Mouse (Mus musculus) MEL (cell line): Measurements from ENCODE around the gene Sox12. TPM values are rescaled to one million over a fixed set of nuclear protein-coding genes. Genes with fewer than 3 reads are reported as not detected.
A peak's percentile ranks its signal among the peaks of the same experiment; 100 is the strongest.

Source experiments
- DNase-seq: peaks from one replicate; pipeline ENCODE4 v3.0.0; 2011; ENCODE audit warnings: low read depth, low spot score
- H3K27ac ChIP-seq: 2 replicates; pipeline ENCODE4 v1.5.1; 2012; ENCODE audit warnings: low read depth, mild to moderate bottlenecking, control low read depth, low read length, moderate library complexity; ENCODE audit not compliant: control insufficient read depth
- H3K27me3 ChIP-seq, 2 experiments: fragments of 150-350 bp in 1 of 2; sonication (generic) in 1 of 2; 2 replicates each; pipeline ENCODE4 v1.6.1; 2012; ENCODE audit warnings: low read length in 2 of 2, mild to moderate bottlenecking in 2 of 2, improper control_type of control experiment in 1 of 2, moderate library complexity in 1 of 2; ENCODE audit not compliant: insufficient read depth in 2 of 2, control insufficient read depth in 1 of 2
- H3K36me3 ChIP-seq, 2 experiments: 2 replicates each; pipeline ENCODE4 v1.6.1; 2012 to 2014; ENCODE audit warnings: low read length in 2 of 2, improper control_type of control experiment in 1 of 2, inconsistent platforms in 1 of 2, mild to moderate bottlenecking in 1 of 2; ENCODE audit not compliant: insufficient read depth in 2 of 2, control insufficient read depth in 1 of 2
- H3K4me1 ChIP-seq, 2 experiments: fragments of 150-350 bp in 1 of 2; sonication (generic) in 1 of 2; 2 replicates each; pipeline ENCODE4 v1.6.1; 2012; ENCODE audit warnings: low read length in 2 of 2, improper control_type of control experiment in 1 of 2, mild to moderate bottlenecking in 1 of 2; ENCODE audit not compliant: insufficient read depth in 2 of 2, control insufficient read depth in 1 of 2
- H3K4me3 ChIP-seq, 2 experiments: fragments of 150-350 bp in 1 of 2; sonication (generic) in 1 of 2; 2 replicates each; pipeline ENCODE4 v1.5.1; 2012; ENCODE audit warnings: low read depth in 2 of 2, low read length in 2 of 2, mild to moderate bottlenecking in 2 of 2, moderate library complexity in 2 of 2, control low read depth in 1 of 2, improper control_type of control experiment in 1 of 2; ENCODE audit not compliant: control insufficient read depth in 1 of 2, insufficient read depth in 1 of 2
- H3K79me2 ChIP-seq: 2 replicates; pipeline ENCODE4 v1.6.1; 2012; ENCODE audit warnings: mild to moderate bottlenecking, low read length, moderate library complexity; ENCODE audit not compliant: control insufficient read depth, poor library complexity, insufficient read depth
- H3K9ac ChIP-seq: 2 replicates; pipeline ENCODE4 v1.6.1; 2012; ENCODE audit warnings: low read depth, mild to moderate bottlenecking, control low read depth, low read length, moderate library complexity; ENCODE audit not compliant: control insufficient read depth, poor library complexity, severe bottlenecking
- H3K9me3 ChIP-seq: fragments of 150-350 bp; sonication (generic); replicated peaks from 2 replicates; pipeline ENCODE4 v1.6.1; 2012; ENCODE audit warnings: mild to moderate bottlenecking, low read length, improper control_type of control experiment, moderate library complexity; ENCODE audit not compliant: insufficient read depth
- CHD2 ChIP-seq: IDR thresholded peaks from 2 replicates; pipeline ENCODE4 v1.6.1; 2011; ENCODE audit warnings: low read length, improper control_type of control experiment
- CTCF ChIP-seq, 3 experiments: IDR thresholded peaks in 2 of 3; conservative IDR thresholded peaks in 1 of 3; 2 replicates each; pipeline ENCODE4 v1.5.1; 2011 to 2012; ENCODE audit warnings: low read length in 3 of 3, low read depth in 2 of 3, mild to moderate bottlenecking in 2 of 3, improper control_type of control experiment in 1 of 3, inconsistent platforms in 1 of 3, mixed read lengths in 1 of 3, moderate library complexity in 1 of 3; ENCODE audit not compliant: control insufficient read depth in 1 of 3, insufficient read depth in 1 of 3, poor library complexity in 1 of 3, severe bottlenecking in 1 of 3
- EP300 ChIP-seq, 2 experiments: IDR thresholded peaks; 2 replicates each; pipeline ENCODE4 v1.6.1; 2011; ENCODE audit warnings: improper control_type of control experiment in 2 of 2, low read length in 2 of 2, low read depth in 1 of 2, mild to moderate bottlenecking in 1 of 2
- GABPA ChIP-seq: IDR thresholded peaks from 2 replicates; pipeline ENCODE4 v1.6.1; 2012; ENCODE audit warnings: low read depth, mild to moderate bottlenecking, inconsistent platforms, low read length, improper control_type of control experiment, moderate library complexity
- HCFC1 ChIP-seq: IDR thresholded peaks from 2 replicates; pipeline ENCODE4 v1.6.1; 2012; ENCODE audit warnings: low read depth, mild to moderate bottlenecking, inconsistent platforms, low read length, improper control_type of control experiment, moderate library complexity
- MAZ ChIP-seq: IDR thresholded peaks from 2 replicates; pipeline ENCODE4 v1.6.1; 2012; ENCODE audit warnings: low read depth, mild to moderate bottlenecking, inconsistent platforms, low read length, improper control_type of control experiment
- MEF2A ChIP-seq: IDR thresholded peaks from 2 replicates; pipeline ENCODE4 v1.6.1; 2014; ENCODE audit warnings: low read depth, mild to moderate bottlenecking, inconsistent platforms, low read length, improper control_type of control experiment; ENCODE audit not compliant: poor library complexity, insufficient replicate concordance, severe bottlenecking; ENCODE audit errors: extremely low read depth
- MYB ChIP-seq: IDR thresholded peaks from 2 replicates; pipeline ENCODE4 v1.6.1; 2011; ENCODE audit warnings: mild to moderate bottlenecking, low read depth, low read length, improper control_type of control experiment
- MYC ChIP-seq: IDR thresholded peaks from 2 replicates; pipeline ENCODE4 v1.6.1; 2011; ENCODE audit warnings: low read depth, mild to moderate bottlenecking, low read length, improper control_type of control experiment, moderate library complexity
- NRF1 ChIP-seq: IDR thresholded peaks from 2 replicates; pipeline ENCODE4 v1.6.1; 2014; ENCODE audit warnings: low read depth, mild to moderate bottlenecking, inconsistent platforms, low read length, improper control_type of control experiment, moderate library complexity; ENCODE audit not compliant: poor library complexity, insufficient read depth, severe bottlenecking
- POLR2A ChIP-seq, 2 experiments: IDR thresholded peaks; 2 replicates each; pipeline ENCODE4 v1.6.1; 2011 to 2012; ENCODE audit warnings: low read length in 2 of 2, mild to moderate bottlenecking in 2 of 2, control low read depth in 1 of 2, improper control_type of control experiment in 1 of 2, low read depth in 1 of 2, moderate library complexity in 1 of 2; ENCODE audit not compliant: control insufficient read depth in 1 of 2, insufficient read depth in 1 of 2, poor library complexity in 1 of 2
- RAD21 ChIP-seq: IDR thresholded peaks from 2 replicates; pipeline ENCODE4 v1.6.1; 2011; ENCODE audit warnings: mild to moderate bottlenecking, low read depth, low read length, improper control_type of control experiment
- RCOR1 ChIP-seq: IDR thresholded peaks from 2 replicates; pipeline ENCODE4 v1.6.1; 2012; ENCODE audit warnings: low read depth, mild to moderate bottlenecking, inconsistent platforms, low read length, improper control_type of control experiment
- SIN3A ChIP-seq: IDR thresholded peaks from 2 replicates; pipeline ENCODE4 v1.6.1; 2012; ENCODE audit warnings: low read length, improper control_type of control experiment, inconsistent platforms
- SMC3 ChIP-seq: IDR thresholded peaks from 2 replicates; pipeline ENCODE4 v1.6.1; 2011; ENCODE audit warnings: low read depth, low read length, improper control_type of control experiment
- TBP ChIP-seq: IDR thresholded peaks from 2 replicates; pipeline ENCODE4 v1.8.0; 2011; ENCODE audit warnings: low read depth, low read length, improper control_type of control experiment
- TCF12 ChIP-seq: IDR thresholded peaks from 2 replicates; pipeline ENCODE4 v1.6.1; 2014; ENCODE audit warnings: low read depth, mild to moderate bottlenecking, inconsistent platforms, low read length, improper control_type of control experiment, moderate library complexity
- USF2 ChIP-seq, 2 experiments: IDR thresholded peaks; 2 replicates each; pipeline ENCODE4 v1.6.1; 2011 to 2012; ENCODE audit warnings: improper control_type of control experiment in 2 of 2, low read length in 2 of 2, borderline replicate concordance in 1 of 2, inconsistent platforms in 1 of 2, low read depth in 1 of 2, mild to moderate bottlenecking in 1 of 2; ENCODE audit not compliant: insufficient read depth in 1 of 2
- ZKSCAN1 ChIP-seq: IDR thresholded peaks from 2 replicates; pipeline ENCODE4 v1.6.1; 2012; ENCODE audit warnings: low read depth, mild to moderate bottlenecking, inconsistent platforms, low read length, improper control_type of control experiment, moderate library complexity
- ZMIZ1 ChIP-seq: IDR thresholded peaks from 2 replicates; pipeline ENCODE4 v1.6.1; 2012; ENCODE audit warnings: low read depth, mild to moderate bottlenecking, inconsistent platforms, low read length, improper control_type of control experiment, moderate library complexity
- ZNF384 ChIP-seq: IDR thresholded peaks from 2 replicates; pipeline ENCODE4 v1.6.1; 2012; ENCODE audit warnings: low read depth, mild to moderate bottlenecking, inconsistent platforms, low read length, improper control_type of control experiment
- polyA plus RNA-seq, 2 experiments: library from polyadenylated mRNA; stranded (reverse) in 1 of 2; unstranded in 1 of 2; fragments of >175 nt in 1 of 2; fragments of >200 nt in 1 of 2; gene quantifications; 2 replicates each; pipeline versions ENCODE4 v1.2.1 to v1.2.4; 2012; ENCODE audit warnings: low replicate concordance in 2 of 2, low read depth in 1 of 2; ENCODE audit not compliant: insufficient read length in 2 of 2, insufficient read depth in 1 of 2, missing spikeins in 1 of 2
- total RNA-seq: library from RNA; depleted of rRNA; stranded (reverse); fragments of 300-350 nt; gene quantifications from 2 replicates; pipeline ENCODE4 v1.2.3, GENCODE M21; 2012

Gene Sox12
- total and polyA plus RNA-seq, 3 experiments, result 1.5 to 24.7 TPM; not detected in 1

DNA sequence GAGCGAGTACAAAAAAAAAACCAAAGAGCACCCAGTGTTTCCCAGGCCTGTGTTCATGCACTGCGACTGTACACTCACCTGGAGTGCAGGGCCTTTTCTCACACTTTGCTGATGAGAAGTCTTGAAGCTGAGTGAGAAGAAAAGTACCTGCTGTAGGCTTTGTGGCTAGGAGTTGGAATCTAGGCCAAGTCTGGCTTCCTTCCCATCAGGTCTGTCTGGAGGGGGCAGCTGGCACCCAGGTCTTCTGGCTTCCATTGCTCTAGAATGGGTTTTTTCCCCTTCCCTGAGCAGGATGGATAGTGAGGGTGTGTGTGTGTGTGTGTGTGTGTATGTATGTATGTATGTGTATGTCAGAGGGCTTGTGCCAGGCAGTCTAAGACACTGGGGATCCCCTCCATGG lies 42.0 kb upstream of the Sox12 start:
- no peaks in the 10 kb centered on the region for H3K79me2 ChIP-seq
- DNase-seq, result no peak
- no peaks in the 10 kb centered on the region; a peak in 1 of 4 replicates for H3K27me3 ChIP-seq
- H3K9ac ChIP-seq, result no peak overlapping the region
- no peak for TF ChIP-seq TBP
- TF ChIP-seq RCOR1, result no peak
- no peak for TF ChIP-seq ZKSCAN1
- TF ChIP-seq MAZ, result no peak
- TF ChIP-seq NRF1, result no peak
- TF ChIP-seq EP300 (IDR thresholded peaks at IDR 0.05; ENCODE audit: low read depth in 1 of 2, low read length in 2 of 2), result no peak
- TF ChIP-seq MEF2A, result no peak
- TF ChIP-seq RAD21, result no peak
- TF ChIP-seq CHD2, result no peak
- TF ChIP-seq TCF12, result no peak
- TF ChIP-seq HCFC1, result no peak
- TF ChIP-seq GABPA, result no peak
- TF ChIP-seq, all 39 proteins: peak for 0
- Histone ChIP-seq H3K27ac (no peak overlapping the region), H3K36me3 (peaks cover 0 to 2% of the 10 kb centered on the region in 2 experiments; a peak in 2 of 4 replicates), H3K4me3 (no peak overlapping the region), H3K9me3 (no peaks in the 10 kb centered on the region), H3K4me1 (peaks cover 6 to 12% of the 10 kb centered on the region in 2 experiments; a peak in 2 of 4 replicates)

DNA sequence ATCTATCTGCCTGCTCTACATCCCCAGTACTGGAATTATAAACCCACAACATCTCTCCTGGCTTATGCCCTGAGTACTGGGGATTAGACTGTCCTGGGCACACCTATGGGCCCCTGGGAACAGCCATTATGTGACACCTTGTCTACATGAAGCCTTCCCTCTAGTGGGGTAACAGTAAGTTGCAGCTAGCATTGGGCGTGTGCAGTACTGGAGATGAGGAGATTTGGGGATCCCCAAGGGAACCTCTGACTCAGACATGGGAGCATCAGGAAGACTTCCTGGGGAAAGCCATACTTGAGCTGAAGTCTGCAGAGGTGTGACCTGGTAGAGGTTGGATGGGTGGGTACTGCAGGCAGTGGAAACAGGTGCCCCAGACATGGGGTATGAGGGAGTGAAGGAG lies 41.1 kb upstream of the Sox12 start:
- TF ChIP-seq MYB, result no peak
- peak; percentile 38 for TF ChIP-seq SMC3
- TF ChIP-seq ZMIZ1, result no peak
- no peak for TF ChIP-seq MYC
- no peak for TF ChIP-seq USF2 (IDR thresholded peaks at IDR 0.05; ENCODE audit: borderline replicate concordance in 1 of 2, insufficient read depth in 1 of 2, low read depth in 1 of 2, low read length in 2 of 2)
- no peak for TF ChIP-seq ZNF384
- no peak for TF ChIP-seq SIN3A
- TF ChIP-seq EP300 (IDR thresholded peaks at IDR 0.05; ENCODE audit: low read depth in 1 of 2, low read length in 2 of 2), result no peak
- peak; percentile 3 to 44 (median 35); a peak in 3 of 6 replicates for TF ChIP-seq CTCF (IDR thresholded peaks at IDR 0.05 in 2 of 3, conservative IDR thresholded peaks at IDR 0.05 in 1 of 3; ENCODE audit: control insufficient read depth in 1 of 3, insufficient read depth in 1 of 3, low read depth in 2 of 3, low read length in 3 of 3, poor library complexity in 1 of 3, severe bottlenecking in 1 of 3)
- TF ChIP-seq POLR2A (IDR thresholded peaks at IDR 0.05; ENCODE audit: control insufficient read depth in 1 of 2, insufficient read depth in 1 of 2, low read depth in 1 of 2, low read length in 2 of 2, poor library complexity in 1 of 2), result no peak
- no peak overlapping the region for H3K4me3 ChIP-seq
- H3K9me3 ChIP-seq, result no peaks in the 10 kb centered on the region
- no peaks in the 10 kb centered on the region for H3K79me2 ChIP-seq
- peaks cover 6 to 12% of the 10 kb centered on the region in 2 experiments; a peak in 2 of 4 replicates for H3K4me1 ChIP-seq
- no peak overlapping the region for H3K9ac ChIP-seq
- peak; percentile 41 for DNase-seq
- no peaks in the 10 kb centered on the region; a peak in 1 of 4 replicates for H3K27me3 ChIP-seq
- H3K36me3 ChIP-seq, result peaks cover 0 to 2% of the 10 kb centered on the region in 2 experiments; a peak in 2 of 4 replicates
- H3K27ac ChIP-seq, result no peak overlapping the region
